Mouse (Mus musculus) MEL-GATA-1-ER (cell line): ENCODE measurements at regions not wholly inside any gene's neighbourhood (a gene's known extent, or its start where the extent isn't known, plus 50 kb on each side); places are given as distances from the start of the nearest gene placed in this dataset.

Experiments
- DNase-seq: peaks from one replicate; pipeline ENCODE4 v3.0.0-alpha.2; 2012; ENCODE audit warnings: low read depth; ENCODE audit errors: extremely low read depth

GRCm38 (mm10) chr16:69515122-69515521, 348.4 kb downstream of the Speer2 start:
- peak; percentile 6 for DNase-seq

- DNase-seq: no peak
Observed at GRCm38 (mm10) chr16:69477317-69477716, 386.2 kb downstream of the Speer2 start.

- DNase-seq: no peak
Observed at GRCm38 (mm10) chr16:69469024-69469780, 394.3 kb downstream of the Speer2 start.

GRCm38 (mm10) chr16:69459171-69459570, 404.4 kb downstream of the Speer2 start:
- DNase-seq: no peak

GRCm38 (mm10) chr16:69424661-69425634, 438.6 kb downstream of the Speer2 start:
- no peak for DNase-seq
